Mouse (Mus musculus) heart, embryonic 11.5 days (tissue): Measurements from ENCODE around the gene Palb2. TPM values are rescaled to one million over a fixed set of nuclear protein-coding genes. Genes with fewer than 3 reads are reported as not detected.

Experiments
- ATAC-seq: fragments of 200-750 bp; cut with Nextera tagmentation; replicated peaks from 2 replicates; pipeline ENCODE4 v1.8.0; 2017; ENCODE audit warnings: moderate library complexity; ENCODE audit not compliant: insufficient number of reproducible peaks, low FRiP score, low TSS enrichment
- H3K27ac ChIP-seq: fragments of 300-500 bp; sonication (generic); 2 replicates; pipeline ENCODE4 v1.5.1; 2014; ENCODE audit warnings: mild to moderate bottlenecking, low read depth, low read length
- H3K27me3 ChIP-seq: fragments of 300-500 bp; sonication (generic); 2 replicates; pipeline ENCODE4 v1.6.1; 2014; ENCODE audit warnings: mild to moderate bottlenecking, low read length, mixed read lengths; ENCODE audit not compliant: control insufficient read depth, insufficient read depth
- H3K36me3 ChIP-seq: fragments of 300-500 bp; sonication (generic); 2 replicates; pipeline ENCODE4 v1.6.1; 2014; ENCODE audit warnings: mild to moderate bottlenecking, low read length, moderate library complexity, mixed read lengths; ENCODE audit not compliant: control insufficient read depth, insufficient read depth
- H3K4me1 ChIP-seq: fragments of 300-500 bp; sonication (generic); 2 replicates; pipeline ENCODE4 v1.6.1; 2014; ENCODE audit warnings: low read length; ENCODE audit not compliant: control insufficient read depth, insufficient read depth
- H3K4me2 ChIP-seq: fragments of 300-500 bp; sonication (generic); 2 replicates; pipeline ENCODE4 v1.6.1; 2014; ENCODE audit warnings: mild to moderate bottlenecking, moderate library complexity
- H3K4me3 ChIP-seq: fragments of 300-500 bp; sonication (generic); 2 replicates; pipeline ENCODE4 v1.5.1; 2014; ENCODE audit warnings: low read depth, low read length
- H3K9ac ChIP-seq: fragments of 300-500 bp; sonication (generic); 2 replicates; pipeline ENCODE4 v1.6.1; 2014; ENCODE audit warnings: mild to moderate bottlenecking, low read depth, low read length, moderate library complexity
- H3K9me3 ChIP-seq: fragments of 300-500 bp; sonication (generic); replicated peaks from 2 replicates; pipeline ENCODE4 v1.6.1; 2016; ENCODE audit warnings: low read length; ENCODE audit not compliant: control insufficient read depth
- WGBS: fragments of 180-500 bp; shearing (Covaris S2); extraction: QIAGEN DNeasy Blood & Tissue Kit; methylation state at CpG from one replicate; pipeline ENCODE4 v1.1.7; 2014; ENCODE audit not compliant: insufficient replicate concordance; 5-methylcytosine and 5-hydroxymethylcytosine counted together
- polyA plus RNA-seq: library from polyadenylated mRNA; unstranded; fragments of >200 nt; fragmentation: Nextera tagmentation; extraction: Ambion mirVana; gene quantifications from 2 replicates; pipeline ENCODE4 v1.2.1, GENCODE M21; 2014

Palb2 gene
- polyA plus RNA-seq, 1 experiment from 2014 or later = 13.9 TPM

- peaks cover 21% of the 10 kb centered on the region for H3K4me1 ChIP-seq
- 0 out of 2 replicates have a peak, but pooled peaks have one; percentile 5 for ATAC-seq
- WGBS = 4% methylated on average over 13 of the region's 13 CpGs
- H3K9me3 ChIP-seq = no peaks in the 10 kb centered on the region
- H3K27ac ChIP-seq = peak overlapping the region; percentile 81
- H3K36me3 ChIP-seq = peaks cover 17% of the 10 kb centered on the region
- peak overlapping the region; percentile 81 for H3K9ac ChIP-seq
- peak overlapping the region; percentile 68 for H3K4me3 ChIP-seq
- H3K27me3 ChIP-seq = no peaks in the 10 kb centered on the region
- peak overlapping the region; percentile 86 for H3K4me2 ChIP-seq
Measured at GRCm38 (mm10) chr7:122158488-122158887, 25.7 kb upstream of the Palb2 start.

GRCm38 (mm10) chr7:122152473-122152872 is 19.7 kb upstream of the Palb2 start:
- Histone ChIP-seq H3K9ac (no peak overlapping the region), H3K36me3 (peaks cover 19% of the 10 kb centered on the region), H3K27me3 (no peaks in the 10 kb centered on the region), H3K4me2 (no peak overlapping the region), H3K27ac (no peak overlapping the region), H3K9me3 (no peaks in the 10 kb centered on the region), H3K4me1 (0 out of 2 replicates have a peak, but pooled peaks cover under 1% of the 10 kb centered on the region), H3K4me3 (no peak overlapping the region)
- no peak for ATAC-seq
- 84% methylated on average over 4 of the region's 4 CpGs for WGBS

GRCm38 (mm10) chr7:122140991-122141390 is 8.2 kb upstream of the Palb2 start:
- Histone ChIP-seq H3K36me3 (peaks cover 29% of the 10 kb centered on the region), H3K4me2 (no peak overlapping the region), H3K4me1 (no peaks in the 10 kb centered on the region), H3K9me3 (no peaks in the 10 kb centered on the region), H3K27ac (no peak overlapping the region), H3K4me3 (no peak overlapping the region), H3K9ac (no peak overlapping the region), H3K27me3 (no peaks in the 10 kb centered on the region)
- ATAC-seq = no peak

GRCm38 (mm10) chr7:122138190-122138589 is 5.4 kb upstream of the Palb2 start:
- Histone ChIP-seq H3K4me2 (no peak overlapping the region), H3K9me3 (no peaks in the 10 kb centered on the region), H3K36me3 (peaks cover 20% of the 10 kb centered on the region), H3K27ac (no peak overlapping the region), H3K9ac (no peak overlapping the region), H3K4me1 (0 out of 2 replicates have a peak, but pooled peaks cover 3% of the 10 kb centered on the region), H3K4me3 (no peak overlapping the region), H3K27me3 (no peaks in the 10 kb centered on the region)
- 92% methylated on average over 5 of the region's 5 CpGs for WGBS
- no peak for ATAC-seq

GRCm38 (mm10) chr7:122137071-122137470 is 4.3 kb upstream of the Palb2 start:
- Histone ChIP-seq H3K9ac (no peak overlapping the region), H3K9me3 (no peaks in the 10 kb centered on the region), H3K27me3 (no peaks in the 10 kb centered on the region), H3K36me3 (peaks cover 16% of the 10 kb centered on the region), H3K4me1 (0 out of 2 replicates have a peak, but pooled peaks cover 3% of the 10 kb centered on the region), H3K4me3 (no peak overlapping the region), H3K4me2 (no peak overlapping the region), H3K27ac (no peak overlapping the region)
- no peak for ATAC-seq

- peaks cover 16% of the 10 kb centered on the region for H3K36me3 ChIP-seq
- 0 out of 2 replicates have a peak, but pooled peaks cover 3% of the 10 kb centered on the region for H3K4me1 ChIP-seq
- no peak overlapping the region for H3K4me3 ChIP-seq
- H3K9me3 ChIP-seq = no peaks in the 10 kb centered on the region
- H3K4me2 ChIP-seq = no peak overlapping the region
- no peak for ATAC-seq
- no peaks in the 10 kb centered on the region for H3K27me3 ChIP-seq
- WGBS = 68% methylated on average over 10 of the region's 10 CpGs
- H3K9ac ChIP-seq = no peak overlapping the region
- H3K27ac ChIP-seq = no peak overlapping the region
Measured at GRCm38 (mm10) chr7:122135070-122135469, 2.3 kb upstream of the Palb2 start.

GRCm38 (mm10) chr7:122133338-122133625 is 497 bp upstream of the Palb2 start:
- Histone ChIP-seq H3K4me3 (peak overlapping the region; percentile 68), H3K9ac (peak overlapping the region; percentile 82), H3K36me3 (peaks cover 2% of the 10 kb centered on the region), H3K27me3 (no peaks in the 10 kb centered on the region), H3K4me2 (peak overlapping the region; percentile 71), H3K9me3 (no peaks in the 10 kb centered on the region), H3K27ac (peak overlapping the region; percentile 57; the same call in 1 of the 2 replicates), H3K4me1 (0 out of 2 replicates have a peak, but pooled peaks cover 3% of the 10 kb centered on the region)
- 15% methylated on average over 8 of the region's 8 CpGs for WGBS
- ATAC-seq = no peak

- H3K9me3 ChIP-seq = no peaks in the 10 kb centered on the region
- peak overlapping the region; percentile 73 for H3K4me2 ChIP-seq
- ATAC-seq = no peak
- H3K36me3 ChIP-seq = peaks cover 5% of the 10 kb centered on the region
- peak overlapping the region; percentile 82 for H3K9ac ChIP-seq
- H3K27me3 ChIP-seq = no peaks in the 10 kb centered on the region
- H3K4me3 ChIP-seq = peak overlapping the region; percentile 68
- H3K27ac ChIP-seq = no peak overlapping the region
- H3K4me1 ChIP-seq = 0 out of 2 replicates have a peak, but pooled peaks cover 3% of the 10 kb centered on the region
Measured at GRCm38 (mm10) chr7:122131834-122132233, 951 bp downstream of the Palb2 start.

- 91% methylated on average over 11 of the region's 11 CpGs for whole genome bisulfite sequencing
- H3K36me3 ChIP-seq = peaks cover 9% of the 10 kb centered on the region; the same call in 1 of the 2 replicates
Measured at GRCm38 (mm10) chr7:122126946-122127345, 5.8 kb downstream of the Palb2 start.

More at GRCm38 (mm10) chr7:122126946-122127345, 5.8 kb downstream of the Palb2 start:
- no peak overlapping the region for H3K4me2 ChIP-seq
- no peak overlapping the region for H3K27ac ChIP-seq
- H3K4me3 ChIP-seq = no peak overlapping the region
- H3K9me3 ChIP-seq = no peaks in the 10 kb centered on the region
- no peak overlapping the region for H3K9ac ChIP-seq
- H3K27me3 ChIP-seq = no peaks in the 10 kb centered on the region
- no peak for ATAC-seq
- no peaks in the 10 kb centered on the region for H3K4me1 ChIP-seq
